Mouse (Mus musculus) liver, adult 2 months (tissue): ENCODE results near the gene Ahsa2. TPM values are rescaled to one million over a fixed set of nuclear protein-coding genes. Genes with fewer than 3 reads are reported as not detected.
"Not testable (repeated sequence)": the region's sequence is repeated elsewhere in the genome, so short reads cannot be mapped to it uniquely, and the experiment has no call there.

Source experiments
- DNase-seq: peaks from one replicate; pipeline ENCODE4 v3.0.0-alpha.2; 2011; ENCODE audit warnings: low read depth, low spot score; ENCODE audit errors: extremely low read depth
- H3K27ac ChIP-seq: fragments of 200-500 bp; replicated peaks from 2 replicates; pipeline ENCODE4 v1.5.1; 2012; ENCODE audit warnings: low read depth, mild to moderate bottlenecking, control low read depth, inconsistent platforms, low read length; ENCODE audit not compliant: insufficient read depth
- H3K27me3 ChIP-seq: fragments of 200-500 bp; 2 replicates; pipeline ENCODE4 v1.6.1; 2012; ENCODE audit warnings: mild to moderate bottlenecking, moderate library complexity, low read length, inconsistent platforms; ENCODE audit not compliant: control insufficient read depth, insufficient read depth
- H3K36me3 ChIP-seq: fragments of 200-500 bp; 2 replicates; pipeline ENCODE4 v1.6.1; 2012; ENCODE audit warnings: low read length, inconsistent platforms; ENCODE audit not compliant: control insufficient read depth, insufficient read depth
- H3K4me1 ChIP-seq: fragments of 200-500 bp; 2 replicates; pipeline ENCODE4 v1.6.1; 2011; ENCODE audit warnings: low read length; ENCODE audit not compliant: control insufficient read depth, insufficient read depth
- H3K4me3 ChIP-seq: fragments of 200-500 bp; 2 replicates; pipeline ENCODE4 v1.5.1; 2011; ENCODE audit warnings: low read depth, mild to moderate bottlenecking, control low read depth, low read length, moderate library complexity; ENCODE audit not compliant: insufficient read depth
- H3K79me2 ChIP-seq: fragments of 200-500 bp; 2 replicates; pipeline ENCODE4 v1.6.1; 2012; ENCODE audit warnings: inconsistent platforms, mild to moderate bottlenecking, low read length, moderate library complexity; ENCODE audit not compliant: control insufficient read depth, insufficient read depth
- H3K9ac ChIP-seq: fragments of 200-500 bp; 2 replicates; pipeline ENCODE4 v1.6.1; 2012; ENCODE audit warnings: low read depth, mild to moderate bottlenecking, control low read depth, inconsistent platforms, low read length
- CTCF ChIP-seq: fragments of 200-500 bp; IDR thresholded peaks from 2 replicates; pipeline ENCODE4 v1.5.1; 2011; ENCODE audit warnings: low read depth, low read length, control low read depth
- POLR2A ChIP-seq: fragments of 200-500 bp; IDR thresholded peaks from 2 replicates; pipeline ENCODE4 v1.6.1; 2011; ENCODE audit warnings: low read length, control low read depth; ENCODE audit not compliant: insufficient read depth; ENCODE audit errors: extremely low read depth
- WGBS: fragments of 180-500 bp; shearing (Covaris S2); methylation state at CpG from one replicate; pipeline ENCODE4 v1.1.7; 2018; 5-methylcytosine and 5-hydroxymethylcytosine counted together
- polyA plus RNA-seq: library from polyadenylated mRNA; depleted of rRNA; stranded (reverse); fragments of >200 nt; gene quantifications from 2 replicates; pipeline ENCODE4 v1.2.3, GENCODE M21; 2012; rRNA removed
- total RNA-seq: library from RNA; depleted of rRNA; stranded (reverse); fragments of >200 nt; gene quantifications from 2 replicates; pipeline ENCODE4 v1.2.3, GENCODE M21; 2014; rRNA removed

The Ahsa2 gene
- 20.5 and 27.3 TPM in 2 replicates for total RNA-seq
- 12.1 and 16.2 TPM in 2 replicates for polyA plus RNA-seq

- Histone ChIP-seq H3K9ac (peak within 1 kb of the TSS; percentile 96), H3K4me3 (peak within 1 kb of the TSS; percentile 72), H3K4me1 (peaks cover 18% of the 10 kb centered on the region), H3K36me3 (peaks cover 14% of the 10 kb centered on the region), H3K27ac (peak within 1 kb of the TSS; percentile 88), H3K79me2 (peaks cover 13% of the 10 kb centered on the region), H3K27me3 (no peaks in the 10 kb centered on the region)
- TF ChIP-seq CTCF = no peak
- peak; percentile 83; the same call in 1 of the 2 replicates for TF ChIP-seq POLR2A
- WGBS = 2% methylated on average over 57 of the region's 66 CpGs
- DNase-seq = peak; percentile 89
Observed at GRCm38 (mm10) chr11:23497718-23498509, at the start of gene Ahsa2. Gene Ahsa2 (minus strand): TSS chr11:23498030.

- no peak for TF ChIP-seq CTCF
- TF ChIP-seq POLR2A = no peak
- no peak for DNase-seq
- WGBS = 84% methylated on average over 2 of the region's 2 CpGs
- Histone ChIP-seq H3K27me3 (no peaks in the 10 kb centered on the region), H3K4me3 (no peak overlapping the region), H3K9ac (no peak overlapping the region), H3K27ac (no peak overlapping the region), H3K79me2 (no peaks in the 10 kb centered on the region), H3K4me1 (no peaks in the 10 kb centered on the region), H3K36me3 (no peaks in the 10 kb centered on the region)
Observed at GRCm38 (mm10) chr11:23537446-23537845, 39.6 kb upstream of the Ahsa2 start.

- no peak for DNase-seq
- Histone ChIP-seq H3K9ac (no peak within 1 kb of the TSS), H3K36me3 (no peaks in the 10 kb centered on the region), H3K79me2 (no peaks in the 10 kb centered on the region), H3K4me1 (no peaks in the 10 kb centered on the region), H3K4me3 (no peak within 1 kb of the TSS), H3K27ac (no peak within 1 kb of the TSS), H3K27me3 (no peaks in the 10 kb centered on the region)
- 71% methylated on average over 5 of the region's 5 CpGs for WGBS
- TF ChIP-seq POLR2A = no peak
- no peak for TF ChIP-seq CTCF
Observed at GRCm38 (mm10) chr11:23520473-23521205, 22.8 kb upstream of the Ahsa2 start, which contains the start of gene 1700093K21Rik. Gene 1700093K21Rik (minus strand): TSS chr11:23521155.

GRCm38 (mm10) chr11:23518981-23519380 is 21.2 kb upstream of the Ahsa2 start:
- no peaks in the 10 kb centered on the region for H3K27me3 ChIP-seq
- no peaks in the 10 kb centered on the region for H3K79me2 ChIP-seq
- no peak overlapping the region for H3K27ac ChIP-seq
- no peak for TF ChIP-seq CTCF
- no peak for TF ChIP-seq POLR2A
- no peaks in the 10 kb centered on the region for H3K4me1 ChIP-seq
- no peaks in the 10 kb centered on the region for H3K36me3 ChIP-seq
- DNase-seq = no peak
- no peak overlapping the region for H3K9ac ChIP-seq
- 87% methylated on average over 3 of the region's 3 CpGs for WGBS
- H3K4me3 ChIP-seq = no peak overlapping the region

- 84% methylated on average over 2 of the region's 2 CpGs for WGBS
- no peak for DNase-seq
- no peaks in the 10 kb centered on the region for H3K4me1 ChIP-seq
- H3K27ac ChIP-seq = no peak overlapping the region
- H3K36me3 ChIP-seq = no peaks in the 10 kb centered on the region
- H3K4me3 ChIP-seq = no peak overlapping the region
- H3K27me3 ChIP-seq = no peaks in the 10 kb centered on the region
- no peak for TF ChIP-seq POLR2A
- TF ChIP-seq CTCF = no peak
- no peak overlapping the region for H3K9ac ChIP-seq
- no peaks in the 10 kb centered on the region for H3K79me2 ChIP-seq
Observed at GRCm38 (mm10) chr11:23515315-23515714, 17.5 kb upstream of the Ahsa2 start.

GRCm38 (mm10) chr11:23514785-23515184 is 17.0 kb upstream of the Ahsa2 start:
- 63% methylated on average over 4 of the region's 4 CpGs for WGBS
- not testable (repeated sequence) for H3K36me3 ChIP-seq, H3K27ac ChIP-seq, H3K79me2 ChIP-seq, H3K9ac ChIP-seq, H3K27me3 ChIP-seq, H3K4me3 ChIP-seq, H3K4me1 ChIP-seq, DNase-seq

GRCm38 (mm10) chr11:23504801-23505200 is 7.0 kb upstream of the Ahsa2 start:
- not testable (repeated sequence) for H3K9ac ChIP-seq, H3K4me3 ChIP-seq, H3K4me1 ChIP-seq, H3K79me2 ChIP-seq, H3K36me3 ChIP-seq, DNase-seq, H3K27me3 ChIP-seq, H3K27ac ChIP-seq
- WGBS = 90% methylated on average over 5 of the region's 5 CpGs
